Mouse (Mus musculus): ENCODE measurements around the gene Aak1. TPM values are rescaled to one million over a fixed set of nuclear protein-coding genes. Genes with fewer than 3 reads are reported as not detected.

The Aak1 gene
- total and polyA plus RNA-seq, 2 experiments = 2.6 to 7.2 TPM

DNA sequence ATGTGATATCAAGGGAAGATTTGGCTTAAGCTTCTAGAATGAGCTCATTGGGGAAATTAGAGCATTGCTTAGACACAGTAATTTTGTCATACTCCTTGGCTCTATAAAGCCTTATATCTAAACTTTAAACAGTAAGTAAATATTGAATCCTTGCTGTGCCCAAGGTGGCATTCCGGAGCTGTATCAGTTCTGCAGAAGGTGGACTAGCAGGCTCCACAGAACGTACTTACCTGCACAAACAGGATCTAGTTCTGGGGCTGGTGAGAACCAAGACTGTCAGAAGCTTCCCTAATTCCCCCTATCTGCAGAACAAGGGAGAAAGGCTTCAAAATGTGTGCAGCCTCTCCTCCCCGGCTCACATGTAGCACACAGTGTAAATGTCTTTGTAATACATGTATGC is 4.6 kb downstream of the Aak1 start:
- H3K27me3 ChIP-seq (ENCODE audit: control insufficient read depth, insufficient read depth, low read length) = no peaks in the 10 kb centered on the region
- H3K27ac ChIP-seq (replicated peaks; ENCODE audit: insufficient read depth, low read depth, low read length) = no peak overlapping the region
- H3K79me2 ChIP-seq (ENCODE audit: control insufficient read depth, insufficient read depth, low read length) = peaks cover 34% of the 10 kb centered on the region; the same call in 1 of the 2 replicates
- H3K4me1 ChIP-seq (ENCODE audit: control insufficient read depth, insufficient read depth, low read length) = peaks cover 12% of the 10 kb centered on the region
- no peak for DNase-seq (ENCODE audit: extremely low read depth, low read depth, low spot score)
- no peak overlapping the region for H3K4me3 ChIP-seq (ENCODE audit: insufficient read depth, low read depth, low read length)
- TF ChIP-seq CTCF (IDR thresholded peaks at IDR 0.05; ENCODE audit: low read depth, low read length) (no peak), POLR2A (IDR thresholded peaks at IDR 0.05; ENCODE audit: extremely low read depth, insufficient read depth, low read length) (no peak)
- peaks cover 3% of the 10 kb centered on the region for H3K36me3 ChIP-seq (ENCODE audit: control insufficient read depth, insufficient read depth, low read length)
- H3K9ac ChIP-seq (ENCODE audit: low read depth, low read length) = no peak overlapping the region
- WGBS = 55% methylated on average over 3 of the region's 3 CpGs

DNA sequence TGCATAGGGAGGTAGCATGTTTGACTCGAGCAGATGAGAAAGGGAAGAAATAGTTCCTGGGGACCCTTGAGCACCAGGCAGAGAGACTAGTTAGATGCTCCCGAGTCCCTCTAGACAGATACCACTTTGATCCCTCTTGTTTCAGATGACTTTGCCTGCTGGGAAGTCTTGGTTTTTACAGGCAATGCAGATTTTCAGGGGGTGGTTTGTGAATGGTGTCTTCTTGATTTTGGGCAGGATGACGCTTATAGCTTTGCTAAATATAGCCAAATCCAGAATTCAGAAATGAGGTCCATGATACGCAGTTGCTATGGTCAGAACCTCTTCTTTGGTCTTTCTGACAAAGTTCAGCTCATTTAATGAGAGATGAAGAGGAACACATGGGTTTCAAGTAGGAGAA is 5.6 kb downstream of the Aak1 start:
- no peak for DNase-seq (ENCODE audit: extremely low read depth, low read depth, low spot score)
- H3K9ac ChIP-seq (ENCODE audit: low read depth, low read length) = no peak overlapping the region
- peaks cover 5% of the 10 kb centered on the region for H3K36me3 ChIP-seq (ENCODE audit: control insufficient read depth, insufficient read depth, low read length)
- H3K27ac ChIP-seq (replicated peaks; ENCODE audit: insufficient read depth, low read depth, low read length) = no peak overlapping the region
- WGBS = 92% methylated on average over 4 of the region's 4 CpGs
- H3K4me3 ChIP-seq (ENCODE audit: insufficient read depth, low read depth, low read length) = no peak overlapping the region
- peaks cover 36% of the 10 kb centered on the region; the same call in 1 of the 2 replicates for H3K79me2 ChIP-seq (ENCODE audit: control insufficient read depth, insufficient read depth, low read length)
- TF ChIP-seq POLR2A (IDR thresholded peaks at IDR 0.05; ENCODE audit: extremely low read depth, insufficient read depth, low read length) (no peak), CTCF (IDR thresholded peaks at IDR 0.05; ENCODE audit: low read depth, low read length) (no peak)
- no peaks in the 10 kb centered on the region for H3K27me3 ChIP-seq (ENCODE audit: control insufficient read depth, insufficient read depth, low read length)
- peaks cover 12% of the 10 kb centered on the region for H3K4me1 ChIP-seq (ENCODE audit: control insufficient read depth, insufficient read depth, low read length)

DNA sequence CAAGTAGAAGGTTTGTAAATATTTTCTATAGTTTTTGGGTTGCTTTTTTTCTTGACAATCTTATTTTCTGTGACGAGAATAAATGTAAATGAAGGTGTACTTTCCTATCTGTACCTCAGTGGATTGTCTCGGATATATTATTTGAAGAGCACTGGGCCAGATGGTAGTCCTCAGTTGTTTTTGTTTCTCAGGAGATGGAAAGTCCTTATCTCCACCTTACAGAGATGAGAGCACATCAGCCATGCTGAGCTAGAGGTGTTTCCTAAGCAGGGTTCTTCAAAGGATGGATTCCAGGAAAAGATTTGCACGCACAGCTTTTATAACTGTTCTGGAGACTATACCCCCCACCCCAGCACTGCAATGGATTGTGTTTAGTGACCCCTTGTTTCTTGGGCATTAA is 9.3 kb downstream of the Aak1 start:
- DNase-seq (ENCODE audit: extremely low read depth, low read depth, low spot score) = no peak
- peaks cover 2% of the 10 kb centered on the region for H3K4me1 ChIP-seq (ENCODE audit: control insufficient read depth, insufficient read depth, low read length)
- whole genome bisulfite sequencing = 92% methylated on average over 3 of the region's 3 CpGs
- H3K4me3 ChIP-seq (ENCODE audit: insufficient read depth, low read depth, low read length) = no peak overlapping the region
- no peak for TF ChIP-seq POLR2A (IDR thresholded peaks at IDR 0.05; ENCODE audit: extremely low read depth, insufficient read depth, low read length)
- TF ChIP-seq CTCF (IDR thresholded peaks at IDR 0.05; ENCODE audit: low read depth, low read length) = no peak
- no peak overlapping the region for H3K27ac ChIP-seq (replicated peaks; ENCODE audit: insufficient read depth, low read depth, low read length)
- no peak overlapping the region for H3K9ac ChIP-seq (ENCODE audit: low read depth, low read length)
- peaks cover 41% of the 10 kb centered on the region; the same call in 1 of the 2 replicates for H3K79me2 ChIP-seq (ENCODE audit: control insufficient read depth, insufficient read depth, low read length)
- H3K36me3 ChIP-seq (ENCODE audit: control insufficient read depth, insufficient read depth, low read length) = peaks cover 11% of the 10 kb centered on the region
- H3K27me3 ChIP-seq (ENCODE audit: control insufficient read depth, insufficient read depth, low read length) = no peaks in the 10 kb centered on the region

DNA sequence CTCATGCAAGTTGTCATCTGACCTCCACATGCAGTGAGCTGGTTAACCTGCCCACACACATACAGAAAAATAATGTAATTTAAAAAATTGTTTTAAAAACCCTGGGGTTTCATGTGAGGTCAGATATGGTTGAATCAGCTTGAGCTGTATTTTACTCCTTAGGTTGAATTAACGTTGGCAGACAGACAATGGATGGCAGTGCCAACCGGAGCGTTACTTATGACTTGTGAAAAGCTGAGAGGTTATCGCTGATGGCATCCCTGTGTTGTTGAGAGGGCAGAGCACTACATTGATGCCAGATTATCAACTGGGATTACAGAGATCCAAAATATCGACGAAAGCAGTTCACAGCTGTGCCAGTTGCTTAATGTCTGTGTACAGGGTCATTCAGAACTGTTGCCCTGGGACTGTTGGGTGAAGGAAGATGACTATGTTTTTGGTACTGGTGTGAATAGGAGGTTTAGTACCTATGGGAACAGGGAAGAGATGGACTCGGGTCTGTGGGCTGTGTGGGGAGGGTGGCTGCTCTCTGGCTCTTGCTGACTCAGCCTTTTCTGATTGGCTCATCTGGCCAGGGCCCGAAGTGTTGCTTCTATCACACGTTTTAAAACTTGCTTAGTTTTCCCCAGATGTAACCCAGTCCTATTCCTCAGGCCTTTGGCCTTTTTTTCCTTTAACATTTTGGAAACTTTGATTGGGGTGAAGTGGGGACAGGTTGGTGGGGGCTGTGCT is 11.6 kb downstream of the Aak1 start:
- peak; percentile 40 for DNase-seq (ENCODE audit: extremely low read depth, low read depth, low spot score)
- TF ChIP-seq CTCF (IDR thresholded peaks at IDR 0.05; ENCODE audit: low read depth, low read length) (no peak), POLR2A (IDR thresholded peaks at IDR 0.05; ENCODE audit: extremely low read depth, insufficient read depth, low read length) (no peak)
- WGBS = 69% methylated on average over 9 of the region's 9 CpGs
- no peaks in the 10 kb centered on the region for H3K4me1 ChIP-seq (ENCODE audit: control insufficient read depth, insufficient read depth, low read length)
- no peak overlapping the region for H3K27ac ChIP-seq (replicated peaks; ENCODE audit: insufficient read depth, low read depth, low read length)
- no peak overlapping the region for H3K9ac ChIP-seq (ENCODE audit: low read depth, low read length)
- no peak overlapping the region for H3K4me3 ChIP-seq (ENCODE audit: insufficient read depth, low read depth, low read length)
- H3K27me3 ChIP-seq (ENCODE audit: control insufficient read depth, insufficient read depth, low read length) = no peaks in the 10 kb centered on the region
- H3K79me2 ChIP-seq (ENCODE audit: control insufficient read depth, insufficient read depth, low read length) = peaks cover 34% of the 10 kb centered on the region
- peaks cover 11% of the 10 kb centered on the region for H3K36me3 ChIP-seq (ENCODE audit: control insufficient read depth, insufficient read depth, low read length)

DNA sequence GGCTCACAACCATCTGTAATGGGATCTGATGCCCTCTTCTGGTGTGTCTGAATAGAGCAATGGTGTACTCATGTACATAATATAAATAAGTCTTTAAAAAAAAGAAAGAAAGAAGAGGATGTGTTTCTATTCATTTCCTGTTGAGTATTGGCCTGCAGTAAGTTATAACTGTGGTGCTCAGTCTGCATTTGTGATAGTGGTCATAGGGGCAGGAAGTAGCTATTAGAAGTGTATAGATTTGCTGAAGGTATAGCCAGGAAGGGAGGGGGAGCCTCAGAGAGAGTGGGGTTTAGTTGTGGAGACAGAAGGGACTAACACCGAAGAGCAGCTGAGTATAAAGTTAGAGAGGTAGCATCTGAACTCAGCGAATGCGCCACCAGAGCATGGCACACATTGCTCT is 15.0 kb downstream of the Aak1 start:
- TF ChIP-seq CTCF (IDR thresholded peaks at IDR 0.05; ENCODE audit: low read depth, low read length) = no peak
- TF ChIP-seq POLR2A (IDR thresholded peaks at IDR 0.05; ENCODE audit: extremely low read depth, insufficient read depth, low read length) = no peak
- Histone ChIP-seq H3K36me3 (ENCODE audit: control insufficient read depth, insufficient read depth, low read length) (peaks cover 10% of the 10 kb centered on the region), H3K4me3 (ENCODE audit: insufficient read depth, low read depth, low read length) (no peak overlapping the region), H3K9ac (ENCODE audit: low read depth, low read length) (no peak overlapping the region), H3K27me3 (ENCODE audit: control insufficient read depth, insufficient read depth, low read length) (no peaks in the 10 kb centered on the region), H3K79me2 (ENCODE audit: control insufficient read depth, insufficient read depth, low read length) (peaks cover 32% of the 10 kb centered on the region), H3K27ac (replicated peaks; ENCODE audit: insufficient read depth, low read depth, low read length) (no peak overlapping the region), H3K4me1 (ENCODE audit: control insufficient read depth, insufficient read depth, low read length) (peaks cover 3% of the 10 kb centered on the region; the same call in 1 of the 2 replicates)
- 93% methylated on average over 3 of the region's 3 CpGs for WGBS
- DNase-seq (ENCODE audit: extremely low read depth, low read depth, low spot score) = no peak

DNA sequence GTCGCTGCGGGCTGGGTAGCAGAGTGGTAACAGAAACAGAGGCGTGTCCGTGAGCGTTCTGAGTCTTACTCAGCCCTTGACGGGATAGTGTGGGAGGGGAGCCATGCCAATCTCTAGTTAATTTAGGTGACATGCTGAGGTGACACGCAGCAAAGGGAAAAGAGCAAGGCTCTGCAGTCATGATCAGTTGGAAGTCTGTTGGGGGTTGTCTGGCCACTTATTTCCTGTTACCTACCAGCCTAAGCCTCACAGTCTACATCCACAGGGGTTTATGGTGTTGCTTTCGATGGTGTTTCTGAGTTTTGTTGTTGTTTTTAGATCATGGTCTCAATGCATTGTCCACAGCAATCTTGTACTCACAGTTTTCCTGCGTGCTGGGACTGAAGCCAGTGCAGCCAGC is 21.0 kb downstream of the Aak1 start:
- H3K4me1 ChIP-seq (ENCODE audit: control insufficient read depth, insufficient read depth, low read length) = peaks cover 9% of the 10 kb centered on the region; the same call in 1 of the 2 replicates
- no peak overlapping the region for H3K9ac ChIP-seq (ENCODE audit: low read depth, low read length)
- H3K27me3 ChIP-seq (ENCODE audit: control insufficient read depth, insufficient read depth, low read length) = no peaks in the 10 kb centered on the region
- no peak overlapping the region for H3K4me3 ChIP-seq (ENCODE audit: insufficient read depth, low read depth, low read length)
- peaks cover 14% of the 10 kb centered on the region for H3K79me2 ChIP-seq (ENCODE audit: control insufficient read depth, insufficient read depth, low read length)
- no peak overlapping the region for H3K27ac ChIP-seq (replicated peaks; ENCODE audit: insufficient read depth, low read depth, low read length)
- 86% methylated on average over 9 of the region's 9 CpGs for WGBS
- peaks cover 2% of the 10 kb centered on the region; the same call in 1 of the 2 replicates for H3K36me3 ChIP-seq (ENCODE audit: control insufficient read depth, insufficient read depth, low read length)
- DNase-seq (ENCODE audit: extremely low read depth, low read depth, low spot score) = no peak
- TF ChIP-seq POLR2A (IDR thresholded peaks at IDR 0.05; ENCODE audit: extremely low read depth, insufficient read depth, low read length) (no peak), CTCF (IDR thresholded peaks at IDR 0.05; ENCODE audit: low read depth, low read length) (no peak)
